Mouse (Mus musculus) megakaryocyte progenitor cell, adult 5-6 weeks (primary cell): Measurements from ENCODE around the gene Kremen1. TPM values are rescaled to one million over a fixed set of nuclear protein-coding genes. Genes with fewer than 3 reads are reported as not detected.

ENCODE experiments used
- total RNA-seq, 2 experiments: library from RNA; stranded (forward) in 1 of 2; stranded (reverse) in 1 of 2; fragments of 157-497, 149-512 nt in 1 of 2; fragments of 200-1000 nt in 1 of 2; gene quantifications; 2 replicates each; pipeline versions ENCODE4 v1.2.3 to v1.2.4; 2015 to 2017

The Kremen1 gene
- total RNA-seq, 2 experiments from 2014 or later, result 2.0 to 2.1 TPM

Other genes starting within 250 kb of the Kremen1 start
- gene Rasl10a, start 203.4 kb downstream of the Kremen1 start, total RNA-seq (2015), result not detected in 2 replicates
- not detected in 2 replicates for gene Rasl10a, start 203.4 kb downstream of the Kremen1 start, total RNA-seq (2017)
- gene Gas2l1, start 196.2 kb downstream of the Kremen1 start, total RNA-seq (2015), result 0.22 and 0.46 TPM in 2 replicates
- gene Gas2l1, start 196.2 kb downstream of the Kremen1 start, total RNA-seq (2017), result 0.58 TPM in 1 of 2 replicates, not detected in the other
- 8.5 and 10.2 TPM in 2 replicates for gene Rhbdd3, start 162.6 kb downstream of the Kremen1 start, total RNA-seq (2015)
- gene Rhbdd3, start 162.6 kb downstream of the Kremen1 start, total RNA-seq (2017), result 22.2 and 33.8 TPM in 2 replicates
- gene Ewsr1, start 162.3 kb downstream of the Kremen1 start, total RNA-seq (2015), result 183 and 217 TPM in 2 replicates
- 513 and 628 TPM in 2 replicates for gene Ewsr1, start 162.3 kb downstream of the Kremen1 start, total RNA-seq (2017)
- gene Emid1, start 109.3 kb downstream of the Kremen1 start, total RNA-seq (2015), result 3.5 and 5.5 TPM in 2 replicates
- 5.2 and 5.5 TPM in 2 replicates for gene Emid1, start 109.3 kb downstream of the Kremen1 start, total RNA-seq (2017)
- 4.7 and 9.3 TPM in 2 replicates for gene Znrf3, start 183.3 kb upstream of the Kremen1 start, total RNA-seq (2015)
- gene Znrf3, start 183.3 kb upstream of the Kremen1 start, total RNA-seq (2017), result 2.1 and 2.7 TPM in 2 replicates